Mouse (Mus musculus) c-Kit-positive CD71-positive TER-119-negative erythroid progenitor cells, embryonic 14.5 days (primary cell): Measurements from ENCODE around the gene Nrm.

ENCODE experiments used
- DNase-seq: peaks from one replicate; pipeline ENCODE4 v3.0.0-alpha.2; 2013; ENCODE audit warnings: low read depth

The Nrm gene

GRCm38 (mm10) chr17:35866911-35867890, 6.1 kb downstream of the Nrm start:
- DNase-seq: peak; percentile 35

GRCm38 (mm10) chr17:35868165-35868820, 7.2 kb downstream of the Nrm start:
- no peak for DNase-seq

- DNase-seq: no peak
Measured at GRCm38 (mm10) chr17:35868961-35869345, 7.8 kb downstream of the Nrm start.

GRCm38 (mm10) chr17:35869346-35870067, 8.4 kb downstream of the Nrm start:
- DNase-seq: no peak

- DNase-seq: no peak
Measured at GRCm38 (mm10) chr17:35870151-35870883, 9.2 kb downstream of the Nrm start.

- peak; percentile 34 for DNase-seq
Measured at GRCm38 (mm10) chr17:35870884-35871696, 10.0 kb downstream of the Nrm start.

GRCm38 (mm10) chr17:35873774-35874519, 12.8 kb downstream of the Nrm start:
- DNase-seq: peak; percentile 74

- DNase-seq: no peak
Measured at GRCm38 (mm10) chr17:35874721-35875120, 13.6 kb downstream of the Nrm start.

- peak; percentile 96 for DNase-seq
Measured at GRCm38 (mm10) chr17:35879245-35880057, 18.3 kb downstream of the Nrm start, which contains the start of gene Dhx16. Gene Dhx16 (plus strand): TSS chr17:35879819.

GRCm38 (mm10) chr17:35882924-35883323, 21.8 kb downstream of the Nrm start:
- DNase-seq: no peak

GRCm38 (mm10) chr17:35883777-35884176, 22.7 kb downstream of the Nrm start:
- DNase-seq: no peak

- no peak for DNase-seq
Measured at GRCm38 (mm10) chr17:35887725-35888124, 26.6 kb downstream of the Nrm start.

- DNase-seq: peak; percentile 82
Measured at GRCm38 (mm10) chr17:35896781-35897643, 35.9 kb downstream of the Nrm start, which contains the start of gene 2310061I04Rik. Gene 2310061I04Rik (minus strand): TSS chr17:35897431.

- no peak for DNase-seq
Measured at GRCm38 (mm10) chr17:35897644-35898573, 36.8 kb downstream of the Nrm start.

GRCm38 (mm10) chr17:35900636-35901035, 39.5 kb downstream of the Nrm start:
- DNase-seq: no peak

GRCm38 (mm10) chr17:35903343-35903991, 42.3 kb downstream of the Nrm start:
- no peak for DNase-seq

GRCm38 (mm10) chr17:35903992-35904355, 42.9 kb downstream of the Nrm start:
- no peak for DNase-seq
